Mouse (Mus musculus): Measurements from ENCODE around the gene Lamb3. TPM values are rescaled to one million over a fixed set of nuclear protein-coding genes. Genes with fewer than 3 reads are reported as not detected.
"Not testable (repeated sequence)": the region's sequence is repeated elsewhere in the genome, so short reads cannot be mapped to it uniquely, and the experiment has no call there.

Lamb3 gene
- total RNA-seq, 2 experiments from 2014 or later, result 0.76 to 0.80 TPM

- DNase-seq (ENCODE audit: extremely low spot score in 1 of 2, low spot score in 1 of 2), result no peak
Observed at GRCm38 (mm10) chr1:193242863-193243262, 35.4 kb downstream of the Lamb3 start.

GRCm38 (mm10) chr1:193243571-193244193, 36.2 kb downstream of the Lamb3 start:
- no peak for DNase-seq (ENCODE audit: extremely low spot score in 1 of 2, low spot score in 1 of 2)

GRCm38 (mm10) chr1:193244235-193244634, 36.7 kb downstream of the Lamb3 start:
- DNase-seq (ENCODE audit: extremely low spot score in 1 of 2, low spot score in 1 of 2), result no peak

DNA sequence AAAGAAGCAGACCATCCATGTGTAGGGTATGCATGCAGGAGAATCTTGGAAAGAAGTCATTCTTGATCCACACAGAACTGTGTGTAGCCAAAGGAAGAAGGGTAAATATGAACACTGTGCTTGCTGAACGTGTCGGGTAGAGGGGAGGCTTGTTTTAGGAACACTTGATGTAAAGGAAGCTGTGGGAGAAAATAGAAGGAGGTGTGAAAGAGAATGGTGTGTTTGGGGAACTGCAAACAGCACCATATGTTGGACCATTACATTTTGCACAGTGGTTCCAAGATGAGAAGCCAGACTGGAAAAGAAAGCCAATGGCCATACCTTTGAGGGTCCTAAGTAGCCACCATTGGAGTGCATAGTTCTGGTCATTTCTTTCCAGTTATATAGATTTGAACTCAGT, 42.5 kb downstream of the Lamb3 start:
- DNase-seq (ENCODE audit: extremely low spot score in 1 of 2, low spot score in 1 of 2), result no peak

GRCm38 (mm10) chr1:193251386-193251785, 43.9 kb downstream of the Lamb3 start:
- no peak for DNase-seq (ENCODE audit: extremely low spot score in 1 of 2, low spot score in 1 of 2)

DNA sequence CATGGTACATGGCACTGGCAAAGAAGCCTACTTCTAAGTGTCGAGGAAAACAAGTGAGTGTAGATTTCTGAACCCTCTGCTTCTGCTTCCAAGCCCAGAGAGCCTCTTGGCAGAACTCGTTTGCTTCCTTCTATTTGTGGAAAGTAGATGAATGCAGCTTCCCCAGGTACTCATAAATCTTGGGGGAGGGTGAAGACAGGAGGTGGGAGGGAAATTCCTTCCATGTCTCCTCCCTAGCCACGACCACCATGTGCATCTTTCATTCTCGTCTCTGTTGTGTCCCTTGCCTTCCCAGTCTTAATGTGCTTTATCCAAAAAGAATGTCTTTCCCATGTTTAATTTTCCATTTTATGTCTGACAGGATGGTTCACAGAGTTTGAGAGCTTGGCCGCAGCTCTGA, 45.1 kb downstream of the Lamb3 start:
- no peak for DNase-seq (ENCODE audit: extremely low spot score in 1 of 2, low spot score in 1 of 2)

GRCm38 (mm10) chr1:193253895-193254294, 46.4 kb downstream of the Lamb3 start:
- not testable (repeated sequence) for DNase-seq (ENCODE audit: extremely low spot score in 1 of 2, low spot score in 1 of 2)

GRCm38 (mm10) chr1:193255032-193255431, 47.5 kb downstream of the Lamb3 start:
- DNase-seq (ENCODE audit: extremely low spot score in 1 of 2, low spot score in 1 of 2), result no peak

DNA sequence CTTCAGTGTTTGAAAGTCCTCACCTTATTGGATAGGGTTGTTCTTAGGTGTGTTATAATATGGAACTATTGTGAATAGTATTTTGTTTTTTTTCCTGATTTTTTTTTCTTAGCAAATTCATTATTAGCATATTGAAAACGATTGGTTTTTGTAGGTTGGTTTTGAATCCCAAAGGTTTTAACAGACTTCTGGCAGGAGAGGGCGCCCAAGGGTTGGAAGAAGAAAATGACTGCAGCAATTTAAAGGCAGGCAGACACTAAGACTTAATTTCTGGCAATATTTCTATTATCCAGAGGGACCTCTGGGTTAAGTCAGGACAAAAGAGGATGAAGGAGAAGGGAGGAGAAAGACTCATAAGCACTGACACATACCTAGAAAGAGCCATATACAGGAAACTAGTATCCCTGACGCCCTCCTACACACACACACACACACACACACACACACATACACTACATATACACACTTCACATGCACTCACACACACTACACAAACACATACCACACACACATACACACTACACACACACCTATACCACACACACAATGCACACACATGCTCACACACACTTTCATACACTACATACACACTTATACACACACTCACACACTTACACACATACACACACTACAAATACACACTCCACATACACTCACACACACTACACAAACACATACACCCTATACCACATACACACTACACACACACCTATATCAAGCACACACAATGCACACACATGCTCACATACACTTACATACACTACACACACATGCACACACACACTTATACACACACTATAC, 48.2 kb downstream of the Lamb3 start:
- peak; percentile 50 to 93 for DNase-seq (ENCODE audit: extremely low spot score in 1 of 2, low spot score in 1 of 2)

- DNase-seq (ENCODE audit: extremely low spot score in 1 of 2, low spot score in 1 of 2), result no peak
Observed at GRCm38 (mm10) chr1:193256289-193256577, 48.7 kb downstream of the Lamb3 start.

DNA sequence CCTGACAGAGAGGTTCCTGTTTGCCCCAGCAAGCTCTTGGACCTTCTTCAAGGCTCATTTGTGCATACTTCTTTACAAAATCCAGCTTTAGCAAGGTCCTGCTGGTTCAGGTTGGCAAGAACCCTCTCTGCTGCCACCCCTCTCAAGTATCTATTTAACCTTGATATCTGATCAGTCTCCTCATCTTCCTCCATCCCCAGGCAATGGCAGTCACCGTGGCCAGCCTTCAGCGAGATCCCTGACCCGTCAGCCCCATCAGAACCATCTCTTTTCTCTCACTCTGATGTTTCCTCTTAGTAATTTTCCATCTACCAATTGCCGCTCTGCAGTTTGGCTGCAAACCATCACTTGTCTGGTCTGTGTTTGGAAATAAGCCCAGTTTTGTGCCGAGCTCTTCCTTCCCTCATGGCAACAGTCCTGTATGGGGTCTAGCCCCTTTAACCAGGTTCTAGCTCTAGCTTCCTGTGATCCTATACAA, 49.2 kb downstream of the Lamb3 start:
- no peak for DNase-seq (ENCODE audit: extremely low spot score in 1 of 2, low spot score in 1 of 2)

DNA sequence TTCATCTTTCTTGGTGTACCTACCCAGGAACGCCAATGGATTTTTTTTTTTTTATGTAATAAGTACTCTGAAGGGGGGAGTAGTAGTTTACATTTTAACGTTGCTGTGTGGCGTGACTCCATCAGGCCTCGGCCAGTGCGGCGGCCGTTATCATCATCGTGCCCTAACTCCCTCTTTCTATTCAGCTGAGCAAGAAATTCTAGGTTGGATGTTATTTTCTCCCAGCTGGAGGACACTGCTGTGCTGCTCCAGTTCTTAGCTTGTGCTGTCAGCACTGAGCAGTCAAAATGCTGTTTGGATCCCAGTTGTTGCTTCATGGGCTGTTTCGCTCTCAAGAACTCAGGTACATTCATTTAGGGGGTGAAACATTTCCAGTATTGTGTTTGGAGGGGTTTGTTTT, 52.1 kb downstream of the Lamb3 start:
- DNase-seq (ENCODE audit: extremely low spot score in 1 of 2, low spot score in 1 of 2), result no peak

GRCm38 (mm10) chr1:193261897-193262548, 54.5 kb downstream of the Lamb3 start:
- DNase-seq (ENCODE audit: extremely low spot score in 1 of 2, low spot score in 1 of 2), result no peak

- DNase-seq (ENCODE audit: extremely low spot score in 1 of 2, low spot score in 1 of 2), result peak in 1 of 2 experiments; percentile 26
Observed at GRCm38 (mm10) chr1:193263026-193263907, 55.8 kb downstream of the Lamb3 start.

- peak in 1 of 2 experiments; percentile 17 for DNase-seq (ENCODE audit: extremely low spot score in 1 of 2, low spot score in 1 of 2)
Observed at GRCm38 (mm10) chr1:193263955-193264598, 56.6 kb downstream of the Lamb3 start, which contains the start of gene Hsd11b1. TSS of gene Hsd11b1 (minus strand) at chr1:193264075.

DNA sequence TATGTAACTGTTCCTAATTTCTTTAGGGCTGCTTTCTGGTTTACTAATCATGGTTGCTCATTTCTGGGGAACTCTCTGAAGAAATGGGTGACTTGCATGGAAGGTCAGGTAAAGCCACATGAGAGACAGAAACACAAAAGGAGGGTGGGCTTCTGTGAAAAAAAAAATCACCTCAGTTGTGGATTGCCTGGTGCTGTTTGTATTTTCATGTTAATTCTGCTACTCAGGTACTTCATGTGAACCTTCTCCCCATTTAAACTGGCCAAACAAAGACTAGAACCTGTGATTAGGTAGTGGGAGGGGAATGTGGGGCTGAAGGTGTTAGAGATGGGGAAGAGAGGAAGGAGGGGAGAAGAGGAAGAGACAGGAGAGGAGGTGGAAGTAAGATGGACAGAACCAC, 58.2 kb downstream of the Lamb3 start:
- no peak for DNase-seq (ENCODE audit: extremely low spot score in 1 of 2, low spot score in 1 of 2)

DNA sequence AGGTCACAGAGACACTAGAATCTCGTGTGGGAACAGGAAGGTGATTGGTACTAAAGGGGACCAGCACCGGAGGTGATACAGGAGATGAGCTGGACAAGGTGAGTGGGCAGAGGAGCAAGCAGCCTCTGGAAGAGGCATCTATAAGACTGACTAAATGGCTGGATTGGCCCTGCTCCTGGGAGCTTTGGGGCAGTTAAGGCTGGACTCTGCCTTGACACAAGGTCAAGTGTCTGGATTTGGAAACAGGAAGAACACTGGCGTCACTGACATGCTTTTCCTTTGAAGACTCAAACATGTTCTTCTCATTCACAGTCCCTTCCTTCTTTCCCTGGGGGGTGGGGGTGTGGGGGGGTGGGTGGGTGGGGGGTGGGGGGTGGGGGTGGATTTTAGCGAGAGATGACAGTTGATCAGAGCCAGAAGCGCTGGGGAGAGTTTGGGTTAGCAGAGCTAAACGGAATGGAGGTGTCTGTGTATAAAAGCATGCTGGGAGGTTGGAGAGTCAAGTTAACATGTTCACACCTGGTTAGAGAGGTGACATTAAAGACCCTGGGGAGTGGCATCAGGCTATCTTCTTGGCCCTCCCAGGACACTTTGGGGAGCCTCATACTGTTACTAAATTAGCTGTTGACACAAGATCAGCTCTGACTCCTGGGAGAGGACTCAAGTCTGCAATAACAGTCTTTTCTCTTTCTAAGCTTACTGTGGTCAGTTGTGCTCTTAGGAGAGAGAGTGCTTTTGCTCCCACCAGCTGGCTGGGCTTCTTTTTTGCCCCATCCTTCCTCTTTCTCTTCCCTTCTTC, 63.7 kb downstream of the Lamb3 start:
- DNase-seq (ENCODE audit: extremely low spot score in 1 of 2, low spot score in 1 of 2), result no peak

DNA sequence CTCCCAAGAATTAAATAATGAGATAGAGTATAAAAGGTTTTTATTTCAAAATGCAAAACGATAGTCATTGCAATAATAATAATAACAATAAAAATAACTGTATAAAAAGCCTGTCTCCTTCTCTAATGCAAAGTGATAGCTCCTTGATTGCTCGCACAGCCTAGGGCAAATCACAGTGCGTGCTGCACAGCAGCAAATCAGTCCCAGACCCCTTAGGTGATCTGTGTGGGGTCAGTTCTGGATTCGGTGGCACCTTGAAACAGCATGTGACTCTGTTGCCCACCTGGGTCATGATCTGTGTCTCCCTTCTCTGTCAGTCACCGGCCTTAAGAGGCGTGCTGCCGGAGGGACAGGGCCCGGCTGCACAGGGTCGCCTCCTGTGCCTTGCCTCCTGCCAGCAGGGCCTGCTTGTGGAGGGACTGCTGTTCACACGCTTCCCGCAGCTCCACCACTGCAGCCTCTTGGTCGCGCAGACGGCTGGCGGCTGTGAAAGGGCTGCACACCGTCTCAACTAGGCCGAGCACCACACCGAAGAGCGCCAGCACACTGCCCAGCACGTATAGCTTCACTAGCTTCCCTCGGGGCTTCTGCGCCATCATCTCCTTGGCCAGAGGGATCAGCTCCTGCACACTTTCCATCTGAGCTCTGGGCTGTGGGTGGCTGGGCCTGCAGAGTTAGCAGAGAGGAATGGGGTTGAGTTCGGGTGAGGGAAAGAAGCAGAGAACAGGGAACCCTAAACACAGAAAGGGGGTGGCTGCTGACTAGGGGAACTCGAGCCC, 64.8 kb downstream of the Lamb3 start:
- peak; percentile 15 to 18 for DNase-seq (ENCODE audit: extremely low spot score in 1 of 2, low spot score in 1 of 2)

Measured in layer of hippocampus, postnatal 25 days (tissue).